Mouse (Mus musculus): ENCODE results near the gene Mr1. TPM values are rescaled to one million over a fixed set of nuclear protein-coding genes. Genes with fewer than 3 reads are reported as not detected.

Gene Mr1
- polyA plus RNA-seq, 1 experiment from 2014 or later: 34.0 TPM

DNA sequence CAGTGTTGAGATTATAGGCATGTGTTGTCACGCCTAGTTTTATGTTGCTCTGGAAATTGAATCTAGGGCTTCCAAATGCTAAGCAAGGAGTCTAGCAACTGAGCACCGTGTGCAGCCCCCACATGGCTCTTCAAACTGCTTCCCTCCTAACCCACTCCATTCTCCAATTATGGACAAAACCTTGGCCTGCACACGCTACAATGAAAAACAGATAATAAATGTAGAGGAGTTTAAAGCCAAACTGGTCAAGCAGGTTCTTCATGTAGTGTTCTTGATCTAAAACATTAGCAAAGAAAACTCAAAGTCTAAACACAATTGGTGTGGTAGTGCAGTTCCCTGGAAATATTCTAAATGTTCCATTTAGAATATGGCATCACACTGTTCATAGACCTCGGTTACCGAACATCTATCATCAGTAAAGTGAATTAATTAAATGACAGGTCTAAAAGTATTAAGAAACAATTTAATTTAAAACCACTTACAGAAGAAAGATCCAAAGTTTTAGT is 19.1 kb downstream of the Mr1 start:
- DNase-seq (ENCODE audit: low spot score): no peak

DNA sequence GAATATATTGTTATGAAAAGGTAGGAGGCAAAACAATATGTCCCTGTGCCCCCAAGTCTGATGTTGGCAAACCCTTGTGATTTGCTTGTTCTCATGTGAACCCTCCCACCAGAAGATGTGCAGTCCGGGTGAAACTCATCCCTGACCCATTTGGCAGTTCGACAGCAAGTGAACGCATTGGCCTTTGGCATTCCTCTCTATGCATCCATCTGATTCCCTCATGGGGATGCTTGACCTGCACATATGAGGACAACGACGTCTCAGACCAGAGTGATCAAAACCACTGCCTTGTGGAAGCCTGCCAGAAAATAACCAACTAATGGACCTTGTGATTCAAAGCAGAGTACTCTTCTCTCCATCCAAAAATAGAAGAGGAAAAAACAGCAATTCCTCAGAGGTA is 19.9 kb downstream of the Mr1 start:
- no peak for DNase-seq (ENCODE audit: low spot score)

DNA sequence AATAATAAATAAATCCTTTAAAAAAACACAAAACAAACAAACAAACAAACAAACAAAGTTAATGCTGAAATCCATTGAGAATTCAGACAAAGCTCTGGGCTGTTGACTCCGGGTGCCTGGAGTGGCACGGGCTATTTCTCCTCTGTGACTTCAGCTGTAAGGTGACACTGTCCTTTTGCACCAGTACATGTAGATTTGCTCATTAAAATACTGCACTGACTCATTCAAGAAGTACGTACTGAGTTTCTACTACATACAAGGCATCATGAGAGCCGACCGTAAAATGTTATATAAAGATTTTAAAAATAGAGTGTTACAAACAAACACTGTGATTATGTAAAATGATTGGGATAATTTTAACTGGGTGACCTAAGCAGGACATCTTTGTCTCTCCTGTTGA is 22.2 kb downstream of the Mr1 start:
- DNase-seq (ENCODE audit: low spot score): no peak

DNA sequence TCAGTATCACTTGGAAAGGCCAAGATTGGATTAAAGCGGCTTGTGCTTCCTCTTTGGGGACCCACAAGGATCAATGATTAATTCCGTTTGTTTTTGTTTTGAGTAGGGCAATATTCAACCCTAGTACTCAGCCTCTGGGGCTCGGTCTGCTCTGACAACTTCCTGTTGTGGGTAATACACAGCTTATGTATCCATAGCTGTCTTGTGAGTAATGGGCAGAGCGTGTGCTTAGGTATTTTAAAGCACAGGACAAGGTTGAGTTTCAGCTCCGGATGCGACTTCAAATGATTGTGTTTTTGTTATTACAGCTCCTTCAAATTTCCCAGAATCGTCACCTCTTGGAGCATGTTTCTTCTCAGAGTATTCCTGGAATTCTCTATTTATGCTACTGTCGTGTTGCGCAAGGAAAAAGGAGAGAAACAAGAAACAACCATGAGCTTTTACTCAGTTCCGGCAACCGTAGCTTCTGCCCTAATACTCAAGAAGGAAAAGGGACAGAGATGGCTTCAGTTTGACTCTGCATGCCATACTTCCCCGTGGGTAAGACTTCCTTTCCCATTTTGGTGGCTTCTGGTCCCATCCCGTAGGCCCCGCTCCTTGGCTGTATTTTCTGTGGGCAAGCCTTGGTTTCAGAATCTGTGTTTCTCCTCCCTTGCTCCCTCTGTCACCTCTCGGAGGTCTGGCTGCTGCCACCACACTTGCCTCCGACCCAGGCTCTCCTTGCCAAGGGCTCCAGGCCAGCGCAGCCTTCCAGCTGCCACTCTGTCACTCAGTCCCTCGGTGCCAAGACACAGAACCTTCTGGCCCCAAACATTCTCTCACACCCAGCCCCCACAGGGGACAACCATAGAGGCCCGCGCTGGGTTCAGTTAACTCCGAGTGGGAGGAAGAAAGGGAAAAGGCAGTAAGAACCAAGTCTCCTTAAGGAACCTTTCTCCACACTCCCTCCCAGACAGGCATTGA is 24.4 kb downstream of the Mr1 start:
- no peak for DNase-seq (ENCODE audit: low spot score)

DNA sequence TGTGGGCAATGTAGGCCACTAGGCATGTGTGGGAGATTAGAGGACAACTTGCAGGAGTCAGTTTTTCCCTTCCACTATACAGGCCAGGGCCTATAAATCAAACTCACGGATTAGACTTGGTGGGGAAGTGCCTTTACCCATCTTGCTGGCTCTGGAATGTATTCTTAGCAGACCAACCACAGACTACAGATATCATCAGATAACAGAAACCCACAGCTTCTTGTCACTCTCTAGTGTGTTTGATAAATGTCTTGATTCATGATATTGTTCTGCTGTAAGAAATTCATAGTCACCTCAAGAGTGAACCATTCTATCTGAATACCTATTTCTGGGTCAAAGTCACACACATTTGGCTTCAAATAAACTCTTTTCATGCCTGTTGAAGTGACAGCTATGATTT is 26.9 kb downstream of the Mr1 start:
- no peak for DNase-seq (ENCODE audit: low spot score)

DNA sequence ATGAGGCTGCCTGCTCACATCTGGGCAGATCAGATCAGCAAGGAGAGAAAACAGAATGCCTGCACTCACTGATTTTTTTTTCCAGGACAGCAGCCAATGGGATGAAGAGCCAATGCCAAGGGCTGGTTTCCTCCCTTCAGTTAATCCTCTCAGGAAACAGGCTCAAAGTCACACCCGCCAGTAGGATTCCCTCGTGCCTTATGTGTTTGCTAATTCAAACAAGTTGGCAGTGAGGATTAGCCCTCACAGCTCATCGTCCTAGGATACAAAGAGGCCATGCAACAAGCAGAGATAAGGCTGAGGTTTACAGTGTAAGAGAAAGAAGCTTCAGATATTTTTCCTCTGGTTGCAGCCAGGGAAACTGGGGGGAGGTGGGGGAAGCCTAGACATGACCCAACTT is 32.7 kb downstream of the Mr1 start:
- DNase-seq (ENCODE audit: low spot score): no peak

DNA sequence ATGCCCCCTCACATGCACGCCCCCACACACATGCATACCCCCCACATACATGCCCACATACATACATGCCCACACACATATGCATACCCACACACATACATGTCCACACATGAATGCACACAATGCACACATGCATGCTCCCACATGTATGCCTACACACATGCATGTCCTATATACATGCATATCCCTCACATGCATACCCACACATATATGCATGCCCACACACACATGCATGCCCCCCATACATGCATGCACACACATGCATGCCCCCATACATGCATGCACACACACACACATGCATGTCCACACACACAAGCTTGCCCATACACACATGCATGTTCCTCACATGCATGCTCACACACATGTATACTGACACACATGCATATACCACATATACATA is 33.7 kb downstream of the Mr1 start:
- DNase-seq (ENCODE audit: low spot score): no peak

DNA sequence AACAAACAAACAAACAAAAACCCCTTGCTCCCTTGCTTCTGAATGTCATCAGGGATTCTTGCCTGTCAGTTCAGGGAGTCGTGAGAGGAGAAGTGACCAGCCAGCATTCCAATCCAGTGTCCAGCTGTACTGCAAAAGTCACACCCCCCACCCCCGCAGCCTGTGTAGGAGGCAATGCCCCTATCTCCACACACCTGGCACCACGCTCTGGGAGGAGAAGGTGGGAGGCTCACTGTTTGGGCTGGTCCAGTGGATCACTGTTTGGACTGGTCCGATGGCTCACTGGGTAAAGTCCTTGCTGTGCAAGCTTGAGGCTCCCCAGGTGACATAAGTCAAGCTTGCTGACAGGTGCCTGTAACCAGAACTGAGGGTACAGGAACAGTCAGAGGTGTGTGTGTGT is 34.5 kb downstream of the Mr1 start:
- no peak for DNase-seq (ENCODE audit: low spot score)

DNA sequence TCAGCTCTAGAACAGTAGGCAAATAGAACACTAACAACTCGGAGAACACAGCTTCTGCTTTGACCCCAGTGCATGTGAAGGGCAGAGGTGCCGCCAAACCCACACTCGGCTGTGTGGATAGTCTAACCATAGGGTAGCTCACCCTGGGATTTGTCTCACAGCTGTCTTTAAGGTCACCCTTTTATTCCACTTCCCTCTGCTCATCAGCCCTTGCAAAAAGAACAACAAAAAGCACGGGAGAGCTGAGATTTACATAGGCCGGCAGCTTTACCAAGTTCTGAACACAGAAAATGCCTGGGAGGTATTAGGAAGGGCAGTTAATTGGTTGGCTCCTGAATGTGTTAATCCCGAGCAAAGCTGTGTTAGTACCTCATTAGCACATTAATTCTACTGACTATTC is 35.1 kb downstream of the Mr1 start:
- no peak for DNase-seq (ENCODE audit: low spot score)

DNA sequence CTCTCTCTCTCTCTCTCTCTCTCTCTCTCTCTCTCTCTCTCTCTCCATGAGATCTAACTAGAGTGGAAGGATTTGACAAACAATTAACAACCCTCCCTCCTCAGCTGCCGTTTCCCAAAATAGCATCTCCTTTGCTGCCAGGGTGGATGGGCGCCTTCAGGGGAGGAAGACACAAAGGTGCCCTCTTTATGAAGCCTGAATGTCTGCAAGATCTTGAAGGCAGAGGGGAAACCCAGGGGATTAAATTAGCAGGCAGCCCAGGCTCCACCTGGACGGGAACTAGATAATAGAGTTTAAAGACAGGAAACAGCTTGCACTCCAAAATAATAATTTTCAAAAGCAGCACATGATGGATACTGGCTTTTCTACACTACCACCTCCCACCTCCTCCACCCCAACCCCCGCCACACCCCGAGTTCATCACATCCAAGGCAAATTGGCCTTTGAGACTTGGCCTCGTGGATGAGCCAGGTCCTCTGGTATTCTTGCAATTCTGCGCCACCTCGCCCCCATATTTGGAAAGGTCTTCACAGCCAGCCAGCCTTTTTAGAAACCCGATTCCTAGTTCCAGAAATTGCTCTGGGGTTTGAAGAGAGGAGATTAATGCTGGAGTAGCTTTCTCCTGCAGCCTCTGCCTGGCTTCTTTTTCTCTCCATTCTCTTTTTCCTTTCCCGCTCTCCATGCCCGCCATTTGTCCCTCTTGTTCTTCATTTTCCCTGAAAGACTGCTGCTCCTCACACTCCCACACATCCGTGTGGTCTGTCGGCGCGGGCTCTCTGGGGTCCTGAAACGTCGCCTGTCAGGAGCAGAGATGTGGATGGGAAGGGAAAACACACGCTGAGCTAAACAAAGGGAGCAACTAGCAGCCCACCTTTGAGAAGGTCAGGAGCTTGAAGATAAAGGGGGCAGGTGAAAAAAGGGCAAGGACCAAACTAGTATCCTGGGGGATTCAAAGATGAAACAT is 36.9 kb downstream of the Mr1 start:
- no peak for DNase-seq (ENCODE audit: low spot score)

DNA sequence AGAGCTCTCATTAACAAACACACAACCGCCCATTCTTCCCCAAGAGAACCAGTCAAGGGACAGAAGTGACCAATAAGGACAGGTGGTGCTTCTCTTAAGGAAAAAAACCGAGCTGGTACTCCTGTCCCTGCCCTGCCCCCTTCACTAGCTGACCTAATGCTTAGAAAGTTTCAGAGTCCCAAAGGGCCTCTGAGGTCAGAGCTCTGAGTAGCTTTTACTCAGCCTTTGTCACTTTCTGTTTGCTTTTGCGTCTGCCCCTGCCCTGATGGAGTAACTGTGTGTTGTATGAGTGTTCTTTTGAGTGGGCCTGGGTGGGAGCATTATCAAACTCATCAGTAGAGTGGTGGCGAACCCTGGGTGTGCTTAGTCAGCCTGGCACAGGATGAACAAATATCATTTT is 38.2 kb downstream of the Mr1 start:
- no peak for DNase-seq (ENCODE audit: low spot score)

DNA sequence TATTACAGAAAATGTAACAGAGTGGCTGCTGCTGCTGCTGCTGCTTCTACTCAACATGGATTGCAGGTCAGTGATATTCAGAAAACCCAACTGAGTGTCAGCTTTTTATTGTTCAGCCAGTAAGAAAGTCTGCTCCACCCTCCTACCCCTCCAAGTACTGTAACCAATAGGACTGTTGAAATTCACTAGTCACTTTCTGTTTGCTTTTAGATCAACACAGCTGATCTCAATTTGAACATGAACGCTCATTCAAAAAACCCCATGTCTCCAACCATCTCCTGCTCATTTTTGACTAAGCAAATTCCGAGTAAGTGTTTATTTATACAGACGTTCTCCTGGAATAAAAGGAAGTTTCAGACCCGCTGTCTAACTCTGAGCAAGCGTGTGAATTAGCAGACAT is 38.8 kb downstream of the Mr1 start:
- DNase-seq (ENCODE audit: low spot score): no peak

DNA sequence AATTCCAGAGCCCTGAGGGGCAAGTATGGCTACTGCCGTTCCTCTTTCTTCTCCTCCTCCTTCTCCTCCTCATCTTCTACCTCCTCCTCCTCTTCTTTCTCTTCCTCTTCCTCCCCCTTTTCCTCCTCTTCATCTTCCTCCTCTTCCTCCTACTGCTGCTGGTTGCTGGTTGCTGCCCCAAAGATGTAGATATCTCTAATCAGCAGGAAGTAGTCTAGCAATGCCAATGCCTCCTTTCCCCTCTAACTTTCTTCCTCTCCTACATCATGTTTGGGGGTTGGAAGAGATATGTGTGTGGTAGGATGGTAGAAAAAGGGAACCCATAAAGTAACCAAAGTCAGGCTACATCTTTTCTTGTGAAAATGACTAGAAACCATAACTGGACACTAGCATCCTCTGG is 40.3 kb downstream of the Mr1 start:
- no peak for DNase-seq (ENCODE audit: low spot score)

DNA sequence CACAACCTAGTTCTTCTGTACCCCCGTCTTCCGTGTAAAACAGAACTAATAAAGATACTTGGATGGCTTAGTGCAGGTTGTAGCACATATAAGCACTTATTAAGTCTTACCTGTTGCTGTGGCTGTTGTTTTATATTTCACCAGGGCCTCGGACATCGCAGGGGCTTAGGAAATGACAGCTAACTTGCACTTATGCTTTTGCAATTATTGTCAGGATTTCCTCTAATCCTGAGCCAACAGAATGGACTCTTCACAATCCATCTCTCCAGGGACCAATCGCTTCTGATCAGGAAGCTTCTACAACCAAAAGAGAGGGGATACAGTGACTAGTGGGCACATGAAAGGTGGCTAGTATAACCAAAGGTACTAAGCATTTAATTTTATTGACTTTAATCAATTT is 42.6 kb downstream of the Mr1 start:
- DNase-seq (ENCODE audit: low spot score): no peak

DNA sequence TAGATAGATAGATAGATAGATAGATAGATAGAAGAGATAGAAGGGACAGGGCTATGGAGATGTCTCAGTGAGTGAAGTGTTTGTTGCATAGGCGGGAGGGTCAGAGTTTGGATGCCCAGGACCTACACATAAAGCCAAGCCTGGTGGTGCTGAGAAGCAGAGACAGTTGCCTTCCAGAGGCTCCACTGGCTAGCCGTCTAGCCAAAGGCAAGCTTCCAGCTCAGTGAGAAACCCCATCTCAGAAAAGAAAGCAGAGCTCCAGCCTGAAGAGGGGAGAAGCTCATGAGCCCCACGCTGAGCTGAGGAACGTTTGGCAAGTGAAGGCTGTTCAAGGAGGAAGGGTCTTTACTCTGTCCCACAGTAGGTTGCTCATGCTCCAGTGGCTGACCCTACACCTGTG is 44.0 kb downstream of the Mr1 start:
- DNase-seq (ENCODE audit: low spot score): no peak

DNA sequence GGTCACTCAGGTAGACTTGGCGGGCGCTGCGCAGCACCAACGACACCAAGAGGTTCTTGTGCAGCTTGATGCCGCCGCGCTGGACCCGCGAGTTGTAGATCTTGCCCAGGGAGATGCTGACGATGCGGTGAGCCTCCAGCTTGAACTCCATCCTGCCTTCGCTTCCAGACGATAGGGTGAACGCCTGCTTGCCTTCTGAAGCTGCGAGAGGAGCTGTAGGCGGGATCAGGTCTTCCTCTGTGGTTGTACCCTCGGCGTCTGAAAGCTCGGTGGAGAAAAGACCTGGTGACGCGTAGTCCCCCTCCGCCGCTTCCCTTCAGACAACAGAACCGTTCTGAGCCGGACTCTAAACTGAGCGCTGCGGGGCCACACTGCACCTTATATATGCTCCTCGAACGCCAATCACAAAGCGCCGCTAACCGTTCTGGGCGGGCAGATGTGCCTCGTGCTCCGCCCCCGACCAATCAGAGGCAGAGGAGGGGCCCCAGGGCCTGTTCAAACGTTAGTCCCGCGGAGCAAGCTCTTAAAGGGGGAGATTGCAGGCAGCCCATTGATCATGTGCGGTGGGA is 47.2 kb downstream of the Mr1 start, which contains the start of gene Ier5:
Gene Ier5, minus strand, starts transcription at position 357 of the 569 bp plus-strand sequence.
- peak; percentile 99 for DNase-seq (ENCODE audit: low spot score)

DNA sequence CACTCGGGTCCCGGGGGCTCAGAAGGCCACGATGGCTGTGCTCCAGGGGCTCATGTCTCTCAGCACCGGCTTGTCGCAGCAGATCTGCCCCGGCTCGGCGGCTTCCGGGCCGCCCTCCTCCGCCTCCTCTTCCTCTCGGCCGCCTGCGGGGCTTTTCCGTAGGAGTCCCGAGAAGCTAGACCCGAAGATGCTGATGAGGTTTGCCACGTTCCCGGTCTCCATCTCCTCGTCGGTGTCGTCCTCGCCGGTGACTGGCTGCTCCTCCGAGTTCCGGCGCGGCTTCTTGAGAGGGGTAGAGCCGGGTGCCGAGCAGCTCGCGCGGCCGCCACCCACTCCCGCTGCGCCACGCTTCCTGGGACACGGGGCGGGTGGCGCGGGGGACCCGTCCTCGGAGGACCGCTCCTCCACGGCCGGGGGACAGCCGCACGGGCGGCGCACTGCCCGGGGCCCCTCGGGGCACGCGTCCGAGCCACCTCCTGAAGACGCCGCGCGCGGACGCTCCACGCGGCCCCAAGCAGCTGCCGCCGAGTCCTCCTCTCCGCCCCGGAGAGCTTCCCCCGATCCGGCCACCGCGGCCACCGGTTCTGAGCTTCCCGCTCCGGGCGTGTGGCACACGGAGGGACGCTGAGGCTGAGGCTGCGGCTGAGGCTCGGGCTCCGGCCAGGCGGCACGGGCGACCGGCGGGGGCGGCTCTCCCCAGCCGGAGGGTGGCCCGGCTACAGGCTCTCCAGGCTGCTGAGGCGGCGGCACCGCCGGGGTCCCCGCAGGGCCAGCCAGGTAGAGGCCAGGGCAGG is 47.9 kb downstream of the Mr1 start:
- DNase-seq (ENCODE audit: low spot score): peak; percentile 79

DNA sequence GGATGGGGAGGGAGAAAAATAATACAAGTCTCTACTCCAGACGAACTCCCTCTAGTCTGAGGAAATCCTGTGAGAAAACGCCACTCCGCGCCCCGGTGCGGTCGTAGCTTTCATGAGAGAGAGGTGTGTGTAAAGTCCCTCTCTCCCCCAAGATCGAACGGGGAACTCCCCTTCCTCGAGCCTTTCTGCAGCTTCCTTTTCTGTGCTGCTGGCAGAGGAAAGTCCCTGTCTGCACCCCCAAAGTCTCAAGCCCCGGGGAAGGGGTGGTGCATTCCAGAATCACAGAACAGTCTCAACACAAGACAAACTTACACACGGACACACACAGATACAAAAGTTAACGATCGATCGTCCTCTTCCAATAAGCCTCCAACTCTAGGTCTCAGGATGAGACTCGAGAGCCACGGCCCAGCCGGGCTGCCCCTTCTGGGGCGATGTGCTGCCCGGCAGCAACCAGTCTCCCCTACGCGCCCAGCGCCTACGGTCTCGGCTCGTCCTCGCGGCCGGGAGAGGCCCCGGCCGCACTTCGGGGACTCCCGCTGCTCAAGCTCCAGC is 48.6 kb downstream of the Mr1 start:
- peak; percentile 70 for DNase-seq (ENCODE audit: low spot score)

DNA sequence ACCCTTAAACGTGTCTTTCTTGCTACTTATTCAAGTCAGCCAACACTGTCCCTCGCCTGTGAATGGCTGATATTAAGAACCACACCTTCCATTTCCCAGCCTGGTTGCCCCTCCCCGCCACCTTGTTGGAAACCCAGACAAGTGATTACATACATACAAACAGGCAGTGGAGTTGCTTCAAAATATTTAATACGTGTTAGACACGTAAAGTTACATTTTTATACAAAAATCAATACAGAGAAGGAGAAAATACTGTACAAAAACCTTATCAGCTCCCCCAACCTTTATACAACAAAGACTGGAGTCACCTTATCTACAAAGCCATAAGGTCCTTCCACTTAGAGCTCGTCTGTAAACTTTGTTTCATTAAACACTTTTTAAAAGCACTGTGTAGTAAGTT is 49.3 kb downstream of the Mr1 start:
- no peak for DNase-seq (ENCODE audit: low spot score)

DNA sequence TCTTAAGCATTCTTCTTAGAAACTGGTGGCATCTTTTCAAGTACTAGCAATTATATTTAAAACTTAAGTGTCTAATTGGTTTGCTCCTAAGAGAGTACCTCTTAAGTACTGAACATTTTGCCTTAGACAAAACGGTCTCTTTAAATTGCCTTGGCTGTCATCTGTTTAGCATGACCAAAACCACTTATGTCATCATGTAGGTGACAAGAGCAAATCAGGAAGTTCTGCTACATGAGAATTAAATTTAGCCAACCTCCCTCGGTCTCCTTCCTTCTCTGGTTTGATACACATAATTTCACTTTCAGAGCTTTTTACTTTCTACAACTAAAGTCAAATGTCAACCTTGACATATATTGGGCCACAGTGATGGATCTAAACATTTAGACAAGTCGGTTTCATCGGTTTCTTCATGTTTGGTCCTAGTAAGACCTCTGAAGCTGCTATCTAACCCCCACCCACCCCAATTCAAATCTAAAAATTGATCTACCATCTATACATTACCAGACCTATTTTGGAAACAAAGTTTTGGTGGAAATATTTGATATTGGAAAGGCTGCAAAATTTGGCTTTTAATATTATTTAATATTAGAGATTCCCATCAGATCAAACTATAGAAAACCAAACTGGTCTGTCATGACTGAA is 49.9 kb downstream of the Mr1 start:
- DNase-seq (ENCODE audit: low spot score): no peak
